Mouse (Mus musculus): ENCODE results near the gene Macf1. TPM values are rescaled to one million over a fixed set of nuclear protein-coding genes. Genes with fewer than 3 reads are reported as not detected.

Gene Macf1
- polyA plus RNA-seq, 1 experiment = 90.1 TPM

- Histone ChIP-seq H3K4me3 (ENCODE audit: insufficient read depth, low read depth, low read length) (no peak overlapping the region), H3K4me1 (ENCODE audit: control insufficient read depth, insufficient read depth, insufficient read length, low read length) (no peaks in the 10 kb centered on the region; the same call in 1 of the 2 replicates), H3K27ac (replicated peaks; ENCODE audit: low read depth, low read length) (no peak overlapping the region)
Observed at GRCm38 (mm10) chr4:123607174-123607573, 77.0 kb downstream of the Macf1 start.

GRCm38 (mm10) chr4:123605948-123606347 is 78.2 kb downstream of the Macf1 start:
- H3K4me1 ChIP-seq (ENCODE audit: control insufficient read depth, insufficient read depth, insufficient read length, low read length) = peaks cover under 1% of the 10 kb centered on the region; the same call in 1 of the 2 replicates
- no peak overlapping the region for H3K4me3 ChIP-seq (ENCODE audit: insufficient read depth, low read depth, low read length)
- no peak overlapping the region for H3K27ac ChIP-seq (replicated peaks; ENCODE audit: low read depth, low read length)

GRCm38 (mm10) chr4:123605309-123605708 is 78.9 kb downstream of the Macf1 start:
- Histone ChIP-seq H3K4me3 (ENCODE audit: insufficient read depth, low read depth, low read length) (no peak overlapping the region), H3K4me1 (ENCODE audit: control insufficient read depth, insufficient read depth, insufficient read length, low read length) (peaks cover 3% of the 10 kb centered on the region; the same call in 1 of the 2 replicates), H3K27ac (replicated peaks; ENCODE audit: low read depth, low read length) (no peak overlapping the region)

GRCm38 (mm10) chr4:123602700-123603261 is 81.4 kb downstream of the Macf1 start:
- Histone ChIP-seq H3K27ac (replicated peaks; ENCODE audit: low read depth, low read length) (no peak overlapping the region), H3K4me1 (ENCODE audit: control insufficient read depth, insufficient read depth, insufficient read length, low read length) (peaks cover 3% of the 10 kb centered on the region), H3K4me3 (ENCODE audit: insufficient read depth, low read depth, low read length) (no peak overlapping the region)

GRCm38 (mm10) chr4:123601036-123601435 is 83.1 kb downstream of the Macf1 start:
- Histone ChIP-seq H3K4me1 (ENCODE audit: control insufficient read depth, insufficient read depth, insufficient read length, low read length) (peaks cover 3% of the 10 kb centered on the region), H3K27ac (replicated peaks; ENCODE audit: low read depth, low read length) (no peak overlapping the region), H3K4me3 (ENCODE audit: insufficient read depth, low read depth, low read length) (no peak overlapping the region)

- no peak overlapping the region for H3K27ac ChIP-seq (replicated peaks; ENCODE audit: low read depth, low read length)
- peaks cover 15% of the 10 kb centered on the region for H3K4me1 ChIP-seq (ENCODE audit: control insufficient read depth, insufficient read depth, insufficient read length, low read length)
- H3K4me3 ChIP-seq (ENCODE audit: insufficient read depth, low read depth, low read length) = no peak overlapping the region
Observed at GRCm38 (mm10) chr4:123598519-123599228, 85.5 kb downstream of the Macf1 start.

- no peak overlapping the region for H3K4me3 ChIP-seq (ENCODE audit: insufficient read depth, low read depth, low read length)
- H3K4me1 ChIP-seq (ENCODE audit: control insufficient read depth, insufficient read depth, insufficient read length, low read length) = peaks cover 21% of the 10 kb centered on the region
- peak overlapping the region; percentile 21; the same call in 1 of the 2 replicates for H3K27ac ChIP-seq (replicated peaks; ENCODE audit: low read depth, low read length)
Observed at GRCm38 (mm10) chr4:123594381-123594806, 89.8 kb downstream of the Macf1 start.

- Histone ChIP-seq H3K4me1 (ENCODE audit: control insufficient read depth, insufficient read depth, insufficient read length, low read length) (peaks cover 26% of the 10 kb centered on the region), H3K27ac (replicated peaks; ENCODE audit: low read depth, low read length) (0 out of 2 replicates have a peak overlapping the region, but pooled peaks have one; percentile 30), H3K4me3 (ENCODE audit: insufficient read depth, low read depth, low read length) (no peak overlapping the region)
Observed at GRCm38 (mm10) chr4:123593664-123594063, 90.5 kb downstream of the Macf1 start.

- Histone ChIP-seq H3K27ac (replicated peaks; ENCODE audit: low read depth, low read length) (no peak overlapping the region), H3K4me3 (ENCODE audit: insufficient read depth, low read depth, low read length) (no peak overlapping the region), H3K4me1 (ENCODE audit: control insufficient read depth, insufficient read depth, insufficient read length, low read length) (peaks cover 26% of the 10 kb centered on the region)
Observed at GRCm38 (mm10) chr4:123592046-123592445, 92.1 kb downstream of the Macf1 start.

- Histone ChIP-seq H3K4me1 (ENCODE audit: control insufficient read depth, insufficient read depth, insufficient read length, low read length) (peaks cover 26% of the 10 kb centered on the region), H3K4me3 (ENCODE audit: insufficient read depth, low read depth, low read length) (no peak overlapping the region), H3K27ac (replicated peaks; ENCODE audit: low read depth, low read length) (no peak overlapping the region)
Observed at GRCm38 (mm10) chr4:123591026-123591635, 93.0 kb downstream of the Macf1 start.

GRCm38 (mm10) chr4:123589496-123589895 is 94.7 kb downstream of the Macf1 start:
- Histone ChIP-seq H3K27ac (replicated peaks; ENCODE audit: low read depth, low read length) (peak overlapping the region; percentile 68), H3K4me1 (ENCODE audit: control insufficient read depth, insufficient read depth, insufficient read length, low read length) (peaks cover 19% of the 10 kb centered on the region), H3K4me3 (ENCODE audit: insufficient read depth, low read depth, low read length) (no peak overlapping the region)

- Histone ChIP-seq H3K4me1 (ENCODE audit: control insufficient read depth, insufficient read depth, insufficient read length, low read length) (peaks cover 13% of the 10 kb centered on the region), H3K27ac (replicated peaks; ENCODE audit: low read depth, low read length) (peak overlapping the region; percentile 82), H3K4me3 (ENCODE audit: insufficient read depth, low read depth, low read length) (no peak overlapping the region)
Observed at GRCm38 (mm10) chr4:123588353-123589301, 95.5 kb downstream of the Macf1 start.

GRCm38 (mm10) chr4:123587616-123588015 is 96.5 kb downstream of the Macf1 start:
- H3K4me3 ChIP-seq (ENCODE audit: insufficient read depth, low read depth, low read length) = no peak overlapping the region
- peaks cover 10% of the 10 kb centered on the region for H3K4me1 ChIP-seq (ENCODE audit: control insufficient read depth, insufficient read depth, insufficient read length, low read length)
- no peak overlapping the region for H3K27ac ChIP-seq (replicated peaks; ENCODE audit: low read depth, low read length)

- Histone ChIP-seq H3K4me1 (ENCODE audit: control insufficient read depth, insufficient read depth, insufficient read length, low read length) (peaks cover 4% of the 10 kb centered on the region; the same call in 1 of the 2 replicates), H3K27ac (replicated peaks; ENCODE audit: low read depth, low read length) (no peak overlapping the region), H3K4me3 (ENCODE audit: insufficient read depth, low read depth, low read length) (no peak overlapping the region)
Observed at GRCm38 (mm10) chr4:123584720-123585093, 99.5 kb downstream of the Macf1 start.
